Mouse (Mus musculus) fibroblast of lung, adult 2 months (primary cell): ENCODE measurements around the gene Cyth1.
A peak's percentile ranks its signal among the peaks of the same experiment; 100 is the strongest.

ENCODE experiments used
- DNase-seq: peaks from one replicate; pipeline ENCODE4 v3.0.0-alpha.2; 2011; ENCODE audit warnings: low read depth

Gene Cyth1

GRCm38 (mm10) chr11:118152964-118153363 is 95.4 kb downstream of the Cyth1 start:
- no peak for DNase-seq

- no peak for DNase-seq
Measured at GRCm38 (mm10) chr11:118151423-118152180, 96.8 kb downstream of the Cyth1 start.

- no peak for DNase-seq
Measured at GRCm38 (mm10) chr11:118150115-118150701, 98.2 kb downstream of the Cyth1 start.

GRCm38 (mm10) chr11:118147877-118148637 is 100.3 kb downstream of the Cyth1 start:
- DNase-seq, result no peak

GRCm38 (mm10) chr11:118146446-118146845 is 101.9 kb downstream of the Cyth1 start:
- no peak for DNase-seq

- DNase-seq, result peak; percentile 53
Measured at GRCm38 (mm10) chr11:118145771-118146351, 102.5 kb downstream of the Cyth1 start.

GRCm38 (mm10) chr11:118145092-118145491 is 103.3 kb downstream of the Cyth1 start:
- no peak for DNase-seq

GRCm38 (mm10) chr11:118143731-118144130 is 104.7 kb downstream of the Cyth1 start:
- DNase-seq, result no peak

GRCm38 (mm10) chr11:118142547-118143165 is 105.7 kb downstream of the Cyth1 start:
- no peak for DNase-seq

- DNase-seq, result no peak
Measured at GRCm38 (mm10) chr11:118140771-118141565, 107.4 kb downstream of the Cyth1 start.

- DNase-seq, result no peak
Measured at GRCm38 (mm10) chr11:118138347-118138746, 110.0 kb downstream of the Cyth1 start.

- no peak for DNase-seq
Measured at GRCm38 (mm10) chr11:118136172-118136632, 112.2 kb downstream of the Cyth1 start.

GRCm38 (mm10) chr11:118135271-118135670 is 113.1 kb downstream of the Cyth1 start:
- no peak for DNase-seq

GRCm38 (mm10) chr11:118133752-118134169 is 114.6 kb downstream of the Cyth1 start:
- no peak for DNase-seq

GRCm38 (mm10) chr11:118133133-118133751 is 115.2 kb downstream of the Cyth1 start:
- no peak for DNase-seq

GRCm38 (mm10) chr11:118132136-118132535 is 116.3 kb downstream of the Cyth1 start:
- no peak for DNase-seq

- no peak for DNase-seq
Measured at GRCm38 (mm10) chr11:118130534-118130933, 117.9 kb downstream of the Cyth1 start, which contains the start of gene Dnah17. Gene Dnah17 (minus strand): TSS chr11:118130634.

- DNase-seq, result no peak
Measured at GRCm38 (mm10) chr11:118129812-118130211, 118.6 kb downstream of the Cyth1 start.

- no peak for DNase-seq
Measured at GRCm38 (mm10) chr11:118121592-118121991, 126.8 kb downstream of the Cyth1 start.

GRCm38 (mm10) chr11:118118777-118119176 is 129.6 kb downstream of the Cyth1 start:
- DNase-seq, result no peak
